Mouse (Mus musculus) lung, adult 2 months (tissue): Measurements from ENCODE around the gene Ppp1r14d.

Source experiments
- CTCF ChIP-seq: fragments of 200-500 bp; IDR thresholded peaks from 2 replicates; pipeline ENCODE4 v1.5.1; 2011; ENCODE audit warnings: mild to moderate bottlenecking, low read length, control low read depth; ENCODE audit not compliant: insufficient read depth
- POLR2A ChIP-seq: fragments of 200-500 bp; IDR thresholded peaks from 2 replicates; pipeline ENCODE4 v1.6.1; 2011; ENCODE audit warnings: low read depth, mild to moderate bottlenecking, control low read depth, low read length, borderline replicate concordance; ENCODE audit errors: extremely low read depth

GRCm38 (mm10) chr2:119173991-119174651, 55.6 kb downstream of the Ppp1r14d start, which contains the start of gene Gm14137:
- TF ChIP-seq POLR2A, result no peak
- TF ChIP-seq CTCF, result no peak
